Mouse (Mus musculus): ENCODE data around the gene Sft2d2. TPM values are rescaled to one million over a fixed set of nuclear protein-coding genes. Genes with fewer than 3 reads are reported as not detected.
A peak's percentile ranks its signal among the peaks of the same experiment; 100 is the strongest.

Sft2d2 gene
- total RNA-seq, 2 experiments from 2014 or later, result 26.6 to 28.3 TPM

DNA sequence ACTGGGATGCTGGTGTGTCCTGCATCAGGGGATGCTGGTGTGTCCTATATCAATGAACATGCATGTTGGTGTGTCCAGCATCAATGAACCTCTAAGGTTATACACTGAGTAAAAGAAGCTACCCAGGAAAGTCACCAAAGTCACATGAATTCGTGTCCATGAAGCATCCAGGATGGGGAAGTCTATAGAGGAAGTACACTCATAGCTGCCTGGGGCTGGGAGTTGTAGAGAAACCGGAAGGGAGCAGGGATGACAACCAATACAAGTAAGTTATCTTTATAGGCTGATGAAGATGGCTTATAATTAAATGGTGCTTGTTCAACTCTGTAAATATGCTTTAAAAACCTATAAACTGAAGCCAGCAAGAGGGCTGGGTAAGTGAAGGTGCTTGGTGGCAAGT, 60.4 kb downstream of the Sft2d2 start:
- DNase-seq (ENCODE audit: low spot score in 2 of 2), result no peak

DNA sequence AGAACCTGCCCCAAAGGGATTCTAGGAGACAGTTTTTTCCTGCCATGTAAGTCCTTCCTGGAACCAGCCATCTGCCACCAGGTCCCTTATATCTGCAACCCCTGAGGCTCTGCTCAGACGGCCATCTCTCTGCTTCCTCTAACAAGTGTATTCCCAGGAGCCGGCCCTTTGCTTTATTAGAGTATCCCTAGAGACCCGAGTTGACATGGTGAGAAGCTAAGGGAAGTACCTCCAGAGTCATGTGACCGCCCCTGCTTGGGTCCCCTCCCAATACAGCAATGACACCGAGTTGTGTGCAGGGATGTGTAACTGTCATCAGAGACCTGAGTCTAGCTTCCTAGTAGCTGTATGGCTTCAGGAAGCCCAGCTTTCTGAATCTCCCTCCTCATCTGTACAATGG, 61.0 kb downstream of the Sft2d2 start:
- no peak for DNase-seq (ENCODE audit: low spot score in 2 of 2)

DNA sequence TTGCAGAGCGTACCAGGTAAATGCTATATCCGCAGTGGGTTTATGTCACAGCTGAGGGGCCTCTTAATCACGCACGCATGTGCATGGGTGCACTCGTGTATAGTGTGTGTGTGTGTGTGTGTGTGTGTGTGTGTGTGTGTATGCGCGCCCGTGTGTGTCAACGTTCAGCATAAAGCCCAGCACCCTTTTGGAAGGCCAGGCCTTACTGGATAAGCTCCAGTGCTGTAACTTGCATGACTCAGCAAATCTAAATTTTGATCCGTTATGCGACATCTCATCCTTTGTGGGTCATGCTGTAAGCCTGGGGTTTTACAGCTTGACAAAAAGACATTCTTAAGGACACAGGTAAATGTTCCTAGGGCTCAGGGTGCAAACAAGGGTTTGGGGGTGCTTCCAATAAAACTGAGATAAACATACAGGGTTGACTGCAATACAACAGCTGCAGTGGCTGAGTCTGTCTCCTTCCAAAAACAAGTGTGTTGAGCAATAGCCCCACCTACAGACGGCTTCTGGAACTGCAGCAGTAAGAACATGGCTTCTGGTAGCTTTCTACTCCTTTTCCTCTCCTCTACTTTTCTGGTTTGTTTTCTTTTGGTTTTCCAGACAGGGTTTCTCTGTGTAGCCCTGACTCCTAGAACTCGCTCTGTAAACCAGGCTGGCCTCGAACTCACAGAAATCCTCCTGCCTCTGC, 61.9 kb downstream of the Sft2d2 start:
- peak in 1 of 2 experiments; percentile 32 for DNase-seq (ENCODE audit: low spot score in 2 of 2)

DNA sequence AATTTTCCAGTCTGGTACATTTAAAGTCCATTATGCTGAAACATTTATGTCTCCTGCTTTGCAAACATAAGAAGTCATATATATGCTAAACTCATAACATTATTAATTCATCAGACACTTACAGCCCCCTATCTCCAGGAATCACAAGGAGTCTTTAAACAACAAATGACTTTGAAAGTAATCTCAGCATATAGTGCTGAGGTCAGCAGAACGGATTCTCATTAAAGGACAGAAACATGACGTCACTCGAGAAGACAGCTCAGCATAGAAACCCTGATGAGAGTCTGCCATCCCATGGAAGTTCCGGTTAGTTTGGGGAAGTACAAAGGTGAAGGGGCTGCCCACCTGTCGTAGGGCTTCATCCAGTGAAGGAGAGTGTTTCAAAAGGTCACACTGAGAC, 64.7 kb downstream of the Sft2d2 start:
- DNase-seq (ENCODE audit: low spot score in 2 of 2), result no peak

Other genes with a start within 250 kb of the Sft2d2 start
- not detected for gene Tbx19, start 33.7 kb downstream of the Sft2d2 start, total RNA-seq (2021)
- gene Tiprl, start 42.6 kb upstream of the Sft2d2 start, total RNA-seq (2021), result 10 to 100 TPM; 54.2 to 54.4 TPM
- gene Gpr161, start 101.4 kb upstream of the Sft2d2 start, total RNA-seq (2021), result 1 to 10 TPM; 4.2 to 5.6 TPM